Mouse (Mus musculus): Measurements from ENCODE around the gene Gm21876.
"Not testable (repeated sequence)": the region's sequence is repeated elsewhere in the genome, so short reads cannot be mapped to it uniquely, and the experiment has no call there.

Gene Gm21876

DNA sequence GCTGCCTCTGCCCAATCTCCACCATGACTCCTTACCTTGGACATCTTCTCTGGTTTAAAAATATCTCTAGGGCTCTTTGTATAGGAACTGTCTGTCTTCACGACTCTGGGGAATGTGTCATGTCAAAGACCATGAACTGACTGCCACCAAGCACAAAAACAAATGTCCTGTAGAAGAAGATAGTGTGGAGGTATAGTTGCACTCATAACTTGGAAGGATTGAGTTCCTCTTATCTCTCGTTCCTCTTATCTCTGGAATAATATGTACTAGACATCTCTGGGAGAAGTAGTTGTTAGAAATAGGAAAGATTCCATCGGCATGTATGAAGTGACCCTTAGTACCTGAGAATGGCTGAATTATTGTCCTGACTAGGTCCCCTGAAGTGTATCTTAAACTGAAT, at the start of gene Gm21876:
Gm21876 (minus strand) TSS at position 101 of the 400 bp plus-strand sequence.
- no peak for DNase-seq

DNA sequence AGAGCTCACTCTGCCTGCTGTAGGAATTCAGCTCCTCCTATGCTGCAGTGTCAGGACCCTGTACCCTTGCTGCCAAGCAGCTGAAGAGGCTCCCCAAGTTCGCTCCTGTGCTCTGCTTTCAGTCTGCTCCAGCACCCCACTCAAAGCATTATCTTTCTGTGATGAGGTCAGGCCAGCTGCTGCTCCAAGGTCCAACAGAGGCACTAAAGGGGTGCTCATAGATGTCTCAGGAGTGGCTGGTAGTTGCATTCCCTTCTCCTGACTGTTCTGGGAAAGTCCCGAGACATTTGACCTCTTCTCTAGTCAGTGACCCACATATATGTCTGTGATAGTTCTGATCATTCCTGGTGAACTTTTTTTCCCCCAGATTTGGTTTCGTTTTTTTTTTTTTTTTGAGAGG, 45.0 kb upstream of the Gm21876 start:
- DNase-seq = no peak

DNA sequence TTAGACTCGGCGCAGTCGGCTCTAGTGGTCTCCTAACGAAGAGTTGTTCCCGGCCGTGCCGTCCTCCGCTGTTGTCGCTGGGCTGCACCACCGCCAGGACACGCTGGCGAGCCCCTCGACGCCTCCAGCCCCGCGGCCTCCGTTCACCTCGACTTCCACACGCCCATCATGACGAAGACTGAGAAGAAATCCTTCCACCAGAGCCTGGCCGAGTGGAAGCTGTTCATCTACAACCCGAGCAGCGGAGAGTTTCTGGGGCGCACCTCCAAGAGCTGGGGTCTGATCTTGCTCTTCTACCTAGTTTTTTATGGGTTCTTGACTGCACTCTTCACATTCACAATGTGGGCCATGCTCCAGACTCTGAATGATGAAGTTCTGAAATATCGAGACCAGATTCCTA, 28.8 kb downstream of the Gm21876 start:
- DNase-seq = not testable (repeated sequence)

All from cerebellum, adult 11-12 months (tissue).